Mouse (Mus musculus): ENCODE data around the gene Nfkbib.

DNA sequence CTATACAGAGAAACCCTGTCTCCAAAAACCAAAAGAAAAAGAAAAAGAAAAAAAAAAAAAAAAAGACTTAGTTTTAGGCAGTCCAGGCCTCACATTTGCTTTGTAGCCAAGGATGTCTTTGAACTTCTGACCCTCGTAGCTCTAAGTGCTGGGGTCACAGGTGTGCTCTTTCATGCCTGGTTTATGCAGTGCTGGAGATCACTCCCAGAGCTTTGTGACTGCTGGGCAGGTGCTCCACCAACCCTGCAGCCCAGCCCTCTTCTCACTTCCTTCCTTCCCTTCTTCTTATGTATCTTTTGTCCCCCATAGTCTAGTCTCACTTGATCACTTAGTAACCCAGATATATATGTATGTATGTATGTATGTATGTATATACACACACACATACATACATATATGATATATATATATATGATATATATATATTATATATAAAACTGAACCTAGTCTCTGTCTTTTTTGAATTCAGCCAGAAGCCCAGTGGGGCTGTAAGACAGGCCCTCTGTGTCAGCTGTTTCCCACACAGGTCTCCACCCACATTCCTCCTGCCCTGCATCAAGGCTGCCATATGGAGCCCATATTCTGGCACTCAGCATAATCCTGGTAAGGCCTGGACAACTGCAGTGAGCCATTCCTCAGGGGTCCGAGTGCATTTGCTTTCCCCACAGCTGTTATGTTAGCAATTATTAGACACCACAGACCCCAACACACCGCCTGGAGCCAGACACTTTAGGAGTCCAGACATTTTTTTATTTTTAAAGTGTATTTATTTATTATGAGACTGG, 46.4 kb downstream of the Nfkbib start:
- TF ChIP-seq POLR2A (IDR thresholded peaks at IDR 0.05; ENCODE audit: low read depth, low read length) (no peak), CTCF (IDR thresholded peaks at IDR 0.05; ENCODE audit: borderline replicate concordance, insufficient read depth, low read length) (no peak)

Measured in embryonic fibroblast, embryonic 13.5 days (primary cell).